Mouse (Mus musculus): ENCODE results near the gene 2010300C02Rik. TPM values are rescaled to one million over a fixed set of nuclear protein-coding genes. Genes with fewer than 3 reads are reported as not detected.

The 2010300C02Rik gene
- total RNA-seq, 1 experiment from 2014 or later = 1.4 TPM

GRCm38 (mm10) chr1:37641361-37641760 lies 78.5 kb downstream of the 2010300C02Rik start:
- ATAC-seq (replicated peaks in 1 of 2; ENCODE audit: insufficient read depth in 1 of 2, low FRiP score in 2 of 2, low TSS enrichment in 1 of 2, low read depth in 1 of 2, poor library complexity in 2 of 2, severe bottlenecking in 2 of 2) = no peak

- peak; percentile 85 to 87 for ATAC-seq (replicated peaks in 1 of 2; ENCODE audit: insufficient read depth in 1 of 2, low FRiP score in 2 of 2, low TSS enrichment in 1 of 2, low read depth in 1 of 2, poor library complexity in 2 of 2, severe bottlenecking in 2 of 2)
These were observed 80.8 kb downstream of the 2010300C02Rik start for GRCm38 (mm10) chr1:37639101-37639500.

- ATAC-seq (replicated peaks in 1 of 2; ENCODE audit: insufficient read depth in 1 of 2, low FRiP score in 2 of 2, low TSS enrichment in 1 of 2, low read depth in 1 of 2, poor library complexity in 2 of 2, severe bottlenecking in 2 of 2) = no peak
These were observed 81.3 kb downstream of the 2010300C02Rik start for GRCm38 (mm10) chr1:37638560-37638959.

DNA sequence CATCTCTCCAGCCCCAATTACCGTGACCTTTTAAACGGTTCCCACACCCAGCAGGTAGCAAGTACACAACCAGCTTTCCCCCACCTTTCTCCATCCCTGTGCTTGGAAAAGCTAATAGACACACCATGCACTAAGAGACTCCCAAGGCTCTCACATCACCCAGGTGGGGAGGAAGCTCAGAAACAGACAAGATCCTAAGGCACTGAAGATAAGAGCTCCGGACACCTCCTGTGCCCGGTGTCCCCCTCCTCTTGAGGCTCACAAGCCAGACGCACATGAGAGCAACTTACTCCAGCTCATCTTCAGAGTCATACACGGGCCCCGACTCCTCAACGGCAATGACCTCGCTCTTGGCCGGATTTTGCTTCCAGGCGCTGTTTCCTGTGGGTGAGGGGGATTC lies 82.3 kb downstream of the 2010300C02Rik start:
- ATAC-seq (replicated peaks in 1 of 2; ENCODE audit: insufficient read depth in 1 of 2, low FRiP score in 2 of 2, low TSS enrichment in 1 of 2, low read depth in 1 of 2, poor library complexity in 2 of 2, severe bottlenecking in 2 of 2) = no peak

DNA sequence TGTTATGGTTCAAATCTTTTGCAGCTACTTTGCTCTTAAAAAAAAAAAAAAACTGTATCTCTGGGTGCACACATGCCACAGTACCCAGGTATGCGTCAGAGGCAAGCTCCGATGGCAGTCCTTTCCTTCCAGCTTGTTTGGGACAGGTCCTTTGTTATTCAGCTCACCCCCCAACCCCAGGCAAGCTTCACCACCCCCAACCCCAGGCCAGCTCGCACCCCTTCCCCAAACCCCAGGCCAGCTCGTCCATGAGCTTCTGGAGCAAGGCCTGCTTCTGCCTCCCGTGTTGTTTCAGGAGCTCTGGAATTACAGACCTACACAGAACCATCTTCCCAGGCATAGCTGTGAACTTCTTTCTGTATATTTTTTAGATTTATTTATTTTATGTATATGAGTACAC lies 83.1 kb downstream of the 2010300C02Rik start:
- no peak for ATAC-seq (replicated peaks in 1 of 2; ENCODE audit: insufficient read depth in 1 of 2, low FRiP score in 2 of 2, low TSS enrichment in 1 of 2, low read depth in 1 of 2, poor library complexity in 2 of 2, severe bottlenecking in 2 of 2)

GRCm38 (mm10) chr1:37636169-37636568 lies 83.7 kb downstream of the 2010300C02Rik start:
- no peak for ATAC-seq (replicated peaks in 1 of 2; ENCODE audit: insufficient read depth in 1 of 2, low FRiP score in 2 of 2, low TSS enrichment in 1 of 2, low read depth in 1 of 2, poor library complexity in 2 of 2, severe bottlenecking in 2 of 2)

- no peak for ATAC-seq (replicated peaks in 1 of 2; ENCODE audit: insufficient read depth in 1 of 2, low FRiP score in 2 of 2, low TSS enrichment in 1 of 2, low read depth in 1 of 2, poor library complexity in 2 of 2, severe bottlenecking in 2 of 2)
These were observed 84.2 kb downstream of the 2010300C02Rik start for GRCm38 (mm10) chr1:37635716-37636115.

DNA sequence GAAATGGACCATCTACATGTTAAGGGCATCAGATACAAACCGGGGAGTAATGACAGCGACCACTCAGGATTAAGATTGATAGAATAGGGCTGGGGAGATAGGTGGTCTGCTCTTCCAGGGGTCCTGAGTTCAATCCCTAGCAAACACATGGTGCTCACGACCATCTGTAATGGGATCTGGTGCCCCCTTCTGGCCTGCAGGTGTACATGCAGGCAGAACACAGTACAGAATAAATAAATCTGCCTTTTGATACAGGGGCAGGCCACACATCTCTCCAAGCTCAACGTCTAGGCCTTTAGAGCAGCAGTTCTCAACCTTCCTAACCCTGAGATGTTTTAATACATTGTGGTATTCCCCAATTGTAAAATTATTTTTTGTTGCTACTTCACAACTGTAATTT lies 85.2 kb downstream of the 2010300C02Rik start:
- ATAC-seq (replicated peaks in 1 of 2; ENCODE audit: insufficient read depth in 1 of 2, low FRiP score in 2 of 2, low TSS enrichment in 1 of 2, low read depth in 1 of 2, poor library complexity in 2 of 2, severe bottlenecking in 2 of 2) = no peak; a peak in 1 of 4 replicates

- no peak for ATAC-seq (replicated peaks in 1 of 2; ENCODE audit: insufficient read depth in 1 of 2, low FRiP score in 2 of 2, low TSS enrichment in 1 of 2, low read depth in 1 of 2, poor library complexity in 2 of 2, severe bottlenecking in 2 of 2)
These were observed 86.4 kb downstream of the 2010300C02Rik start for GRCm38 (mm10) chr1:37633516-37633915.

DNA sequence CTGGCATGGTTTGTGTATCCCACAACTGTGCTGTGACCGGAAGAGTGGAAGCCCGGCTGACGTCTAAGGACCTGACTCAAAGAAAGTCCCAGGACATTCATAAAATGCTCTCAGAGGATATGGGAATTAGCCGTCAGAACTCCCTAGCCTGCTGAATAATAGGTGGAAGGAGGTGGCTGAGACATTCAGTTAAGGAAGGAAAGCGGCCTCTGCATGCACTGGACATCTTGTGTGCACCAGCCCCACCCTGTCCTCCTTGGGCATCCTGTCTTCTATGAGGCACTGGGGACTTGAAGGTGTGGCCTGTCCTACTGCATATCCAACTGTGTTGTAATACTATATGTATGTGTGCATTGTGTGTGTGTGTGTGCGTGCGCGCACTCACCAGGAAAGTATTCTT lies 87.5 kb downstream of the 2010300C02Rik start:
- no peak for ATAC-seq (replicated peaks in 1 of 2; ENCODE audit: insufficient read depth in 1 of 2, low FRiP score in 2 of 2, low TSS enrichment in 1 of 2, low read depth in 1 of 2, poor library complexity in 2 of 2, severe bottlenecking in 2 of 2)

DNA sequence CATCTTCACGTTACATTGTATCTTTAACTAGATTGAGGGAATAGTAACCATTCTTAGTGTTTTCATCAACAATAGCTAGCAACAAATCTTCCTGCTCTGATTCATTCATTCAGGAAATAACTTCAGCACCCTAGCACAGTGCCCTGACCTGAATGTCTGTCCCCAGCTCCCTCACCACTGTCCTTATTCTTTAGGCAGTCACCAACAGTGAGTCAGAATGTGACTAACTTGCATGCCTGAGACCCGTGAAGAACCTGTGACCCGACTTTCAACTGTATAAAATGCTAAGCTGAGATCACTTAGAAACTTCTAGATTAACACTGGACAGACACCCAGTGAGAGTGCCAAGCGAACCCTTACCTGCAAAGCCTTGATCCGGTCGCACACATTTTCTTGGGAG lies 88.4 kb downstream of the 2010300C02Rik start:
- no peak for ATAC-seq (replicated peaks in 1 of 2; ENCODE audit: insufficient read depth in 1 of 2, low FRiP score in 2 of 2, low TSS enrichment in 1 of 2, low read depth in 1 of 2, poor library complexity in 2 of 2, severe bottlenecking in 2 of 2)

DNA sequence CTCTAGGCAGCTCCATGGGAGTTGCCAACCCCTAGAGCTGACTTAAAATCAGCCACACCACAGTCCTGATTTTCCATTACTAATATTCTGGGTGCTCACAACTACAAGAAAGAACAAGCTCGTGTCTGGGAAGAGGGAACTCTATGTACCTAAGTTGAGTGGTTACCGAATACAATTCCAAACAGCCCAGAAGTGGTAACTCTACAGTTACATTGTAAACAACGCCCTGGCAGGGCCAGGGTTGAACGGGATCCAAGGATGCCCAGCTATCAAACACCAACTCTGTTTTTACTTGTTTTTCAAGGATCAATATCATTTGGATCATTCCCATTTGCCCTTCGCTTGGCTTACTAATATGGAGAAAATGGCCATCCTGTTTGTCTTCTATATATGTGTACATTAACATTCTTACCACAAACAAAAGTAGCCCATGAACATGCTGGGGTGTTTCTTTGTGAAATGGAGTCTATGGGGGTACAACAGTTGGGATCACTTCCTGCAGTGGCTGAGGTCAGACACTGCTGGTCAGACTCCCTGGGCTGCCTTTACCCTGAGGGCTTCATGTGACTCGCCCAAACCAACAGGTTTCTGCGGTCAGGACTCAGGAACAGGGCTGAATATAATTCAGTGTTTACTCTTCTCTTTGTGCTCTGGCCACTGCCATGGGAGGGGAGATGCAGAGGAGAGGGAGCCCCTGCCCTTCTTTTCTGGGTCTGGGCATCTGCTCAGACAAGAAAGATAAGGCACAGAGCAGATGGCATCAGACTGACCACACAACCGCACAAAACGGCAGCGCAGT lies 89.3 kb downstream of the 2010300C02Rik start:
- ATAC-seq (replicated peaks in 1 of 2; ENCODE audit: insufficient read depth in 1 of 2, low FRiP score in 2 of 2, low TSS enrichment in 1 of 2, low read depth in 1 of 2, poor library complexity in 2 of 2, severe bottlenecking in 2 of 2) = no peak

GRCm38 (mm10) chr1:37629876-37630275 lies 90.0 kb downstream of the 2010300C02Rik start:
- ATAC-seq (replicated peaks in 1 of 2; ENCODE audit: insufficient read depth in 1 of 2, low FRiP score in 2 of 2, low TSS enrichment in 1 of 2, low read depth in 1 of 2, poor library complexity in 2 of 2, severe bottlenecking in 2 of 2) = no peak

DNA sequence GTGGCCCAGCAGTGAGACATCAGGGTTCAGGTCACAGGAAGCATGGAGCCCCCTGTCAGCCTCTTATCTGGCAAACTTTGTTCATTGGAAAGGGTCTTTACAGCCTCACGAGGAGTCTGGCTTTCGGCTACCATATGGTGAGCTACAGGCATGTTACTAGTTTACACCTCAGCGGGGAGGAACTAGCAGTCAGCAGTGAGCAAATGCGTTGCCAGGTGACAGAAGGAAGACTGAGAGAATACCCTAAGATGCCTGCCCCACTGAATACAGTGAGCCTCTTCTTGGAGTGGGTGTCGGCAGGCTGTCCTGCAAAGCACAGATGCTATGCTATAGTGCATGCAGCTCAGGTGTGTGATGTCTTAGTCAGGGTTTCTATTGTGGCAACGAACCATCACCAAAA lies 91.1 kb downstream of the 2010300C02Rik start:
- no peak for ATAC-seq (replicated peaks in 1 of 2; ENCODE audit: insufficient read depth in 1 of 2, low FRiP score in 2 of 2, low TSS enrichment in 1 of 2, low read depth in 1 of 2, poor library complexity in 2 of 2, severe bottlenecking in 2 of 2)

- peak in 1 of 2 experiments; percentile 48; a peak in 1 of 4 replicates for ATAC-seq (replicated peaks in 1 of 2; ENCODE audit: insufficient read depth in 1 of 2, low FRiP score in 2 of 2, low TSS enrichment in 1 of 2, low read depth in 1 of 2, poor library complexity in 2 of 2, severe bottlenecking in 2 of 2)
These were observed 95.7 kb downstream of the 2010300C02Rik start for GRCm38 (mm10) chr1:37624185-37624584.

DNA sequence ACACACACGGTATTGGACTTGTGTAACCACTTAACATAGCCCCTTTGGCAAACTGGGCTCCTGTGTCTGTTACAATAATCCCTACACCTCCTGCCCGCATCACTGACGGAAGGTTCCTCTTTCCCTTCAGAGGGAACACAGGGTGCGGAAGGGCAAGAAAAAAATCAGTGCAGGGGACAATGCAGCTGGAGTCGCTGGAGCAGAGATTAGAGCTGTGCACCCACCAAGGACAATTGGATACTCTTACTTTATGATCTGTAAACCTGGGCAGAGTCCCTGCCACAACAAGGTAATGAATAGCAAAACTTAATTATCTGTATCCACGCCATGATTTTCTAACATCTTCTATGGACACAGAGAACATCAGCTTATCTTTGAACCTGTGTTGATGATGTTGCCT lies 97.8 kb downstream of the 2010300C02Rik start:
- ATAC-seq (replicated peaks in 1 of 2; ENCODE audit: insufficient read depth in 1 of 2, low FRiP score in 2 of 2, low TSS enrichment in 1 of 2, low read depth in 1 of 2, poor library complexity in 2 of 2, severe bottlenecking in 2 of 2) = no peak

- ATAC-seq (replicated peaks in 1 of 2; ENCODE audit: insufficient read depth in 1 of 2, low FRiP score in 2 of 2, low TSS enrichment in 1 of 2, low read depth in 1 of 2, poor library complexity in 2 of 2, severe bottlenecking in 2 of 2) = no peak
These were observed 100.3 kb downstream of the 2010300C02Rik start for GRCm38 (mm10) chr1:37619542-37619941.

DNA sequence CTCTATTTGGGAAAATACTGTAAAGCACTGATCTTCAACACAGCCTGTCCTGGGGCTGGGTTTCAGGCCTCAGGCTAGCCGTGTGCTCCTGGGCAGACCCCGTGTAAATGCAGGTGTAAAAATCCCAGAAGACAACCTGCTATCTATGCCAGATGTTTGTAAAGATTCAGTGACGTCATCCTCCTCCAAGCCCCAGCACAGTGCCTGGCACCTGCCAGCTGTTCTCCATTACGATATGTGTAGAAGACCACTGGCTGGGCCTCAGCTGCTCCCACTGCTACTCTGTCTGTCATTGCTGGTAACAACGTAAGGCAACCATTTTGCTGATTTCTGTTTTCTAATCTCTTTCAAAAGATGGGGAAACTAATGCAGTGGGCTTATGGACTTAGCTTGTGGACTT lies 102.8 kb downstream of the 2010300C02Rik start:
- ATAC-seq (replicated peaks in 1 of 2; ENCODE audit: insufficient read depth in 1 of 2, low FRiP score in 2 of 2, low TSS enrichment in 1 of 2, low read depth in 1 of 2, poor library complexity in 2 of 2, severe bottlenecking in 2 of 2) = no peak

DNA sequence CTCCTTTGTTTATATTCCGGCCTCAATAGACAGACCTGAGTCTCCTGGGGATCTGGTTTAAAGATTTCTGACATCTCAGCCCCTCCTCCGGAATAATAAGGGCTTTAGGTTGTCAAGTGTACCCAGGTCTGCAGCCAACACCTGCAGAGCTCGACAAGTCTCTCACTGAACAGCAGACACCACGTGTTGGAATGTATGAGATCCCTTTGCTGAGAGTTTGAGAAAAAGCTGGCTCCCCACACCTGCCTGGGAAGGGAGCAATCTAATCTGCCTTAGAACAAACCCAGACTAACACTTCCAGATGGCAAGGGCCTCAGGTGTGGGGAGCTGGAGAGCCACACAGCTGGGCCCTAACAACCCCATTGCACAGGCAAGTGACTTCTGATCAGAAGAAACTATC lies 103.3 kb downstream of the 2010300C02Rik start:
- no peak for ATAC-seq (replicated peaks in 1 of 2; ENCODE audit: insufficient read depth in 1 of 2, low FRiP score in 2 of 2, low TSS enrichment in 1 of 2, low read depth in 1 of 2, poor library complexity in 2 of 2, severe bottlenecking in 2 of 2)

Data from hematopoietic stem cell, adult 5-6 weeks (primary cell).